15 mouse cellular contexts compared by ENCODE assay signal in genomic region chr12:71345471-71345870, GRCm38 (mm10). TPM values are rescaled to one million over a fixed set of nuclear protein-coding genes. Genes with fewer than 3 reads are reported as not detected.
A peak's percentile ranks its signal among the peaks of the same experiment; 100 is the strongest.
DNase-seq lines count a peak whose midpoint lies in the region; ATAC-seq and TF ChIP-seq lines count a peak whose summit lies in the region.
"Had no signal": no experiment of that assay in that cellular context is flagged by ENCODE, and none has a peak within 500 bp of the region (broad histone marks: within the 10 kb centered on the region; RNA-seq: fewer than 3 reads in every experiment).

No protein-coding gene starts in this region.

- no peak for ATAC-seq in kidney, postnatal 0 days (replicated peaks; ENCODE audit: low FRiP score, low read depth)
- peak; percentile 33; the same call in 1 of the 2 replicates for ATAC-seq in intestine, embryonic 16.5 days
- no peak for ATAC-seq in stomach, embryonic 14.5 days (ENCODE audit: insufficient number of reproducible peaks, insufficient read depth, low FRiP score, low read depth)
- ATAC-seq: forebrain, embryonic 16.5 days had no signal

- H3K27ac ChIP-seq in gastrocnemius, adult 2 months, result peak overlapping the region; percentile 57
- peak overlapping the region; percentile 47 for H3K27ac ChIP-seq in kidney, postnatal 0 days
- H3K27ac ChIP-seq in intestine, embryonic 16.5 days (ENCODE audit: low read length), result peak overlapping the region; percentile 45
- H3K27ac ChIP-seq in stomach, embryonic 14.5 days (ENCODE audit: low read length), result peak overlapping the region; percentile 81
- H3K27ac ChIP-seq: layer of hippocampus, adult 2 months; liver, embryonic 14.5 days had no signal

- no peak overlapping the region; the same call in 1 of the 2 replicates for H3K4me3 ChIP-seq in gastrocnemius, adult 2 months
- H3K4me3 ChIP-seq in kidney, postnatal 0 days (replicated peaks; ENCODE audit: low read depth, low read length), result no peak overlapping the region
- H3K4me3 ChIP-seq in intestine, embryonic 16.5 days (ENCODE audit: low read length), result no peak overlapping the region
- H3K4me3 ChIP-seq in stomach, embryonic 14.5 days (ENCODE audit: low read depth, low read length), result no peak overlapping the region
- H3K4me3 ChIP-seq: layer of hippocampus, adult 2 months had no signal

- TF ChIP-seq CTCF in gastrocnemius, adult 2 months (IDR thresholded peaks at IDR 0.05), result no peak
- TF ChIP-seq CTCF in kidney, postnatal 0 days (IDR thresholded peaks at IDR 0.05; ENCODE audit: low read depth), result no peak

- no peaks in the 10 kb centered on the region for H3K27me3 ChIP-seq in kidney, postnatal 0 days (ENCODE audit: insufficient read depth, low read length)
- H3K27me3 ChIP-seq in intestine, embryonic 16.5 days (replicated peaks; ENCODE audit: control insufficient read depth, insufficient read depth, low read length), result no peaks in the 10 kb centered on the region
- no peaks in the 10 kb centered on the region for H3K27me3 ChIP-seq in stomach, embryonic 14.5 days (ENCODE audit: control insufficient read depth, insufficient read depth, low read length)

- no peaks in the 10 kb centered on the region for H3K9me3 ChIP-seq in kidney, postnatal 0 days (replicated peaks; ENCODE audit: low read length)
- H3K9me3 ChIP-seq in intestine, embryonic 16.5 days (ENCODE audit: control insufficient read depth, low read length), result no peaks in the 10 kb centered on the region
- no peaks in the 10 kb centered on the region for H3K9me3 ChIP-seq in stomach, embryonic 14.5 days (ENCODE audit: control insufficient read depth, low read depth, low read length)

- no peaks in the 10 kb centered on the region for H3K36me3 ChIP-seq in kidney, postnatal 0 days (ENCODE audit: insufficient read depth, low read length)
- H3K36me3 ChIP-seq in intestine, embryonic 16.5 days (ENCODE audit: control insufficient read depth, insufficient read depth, low read length), result no peaks in the 10 kb centered on the region
- H3K36me3 ChIP-seq in stomach, embryonic 14.5 days (ENCODE audit: control insufficient read depth, insufficient read depth, low read length), result no peaks in the 10 kb centered on the region

- 0 out of 2 replicates have a peak, but pooled peaks cover 7% of the 10 kb centered on the region for H3K4me1 ChIP-seq in kidney, postnatal 0 days (replicated peaks; ENCODE audit: insufficient read depth, low read length)
- peaks cover 4% of the 10 kb centered on the region; the same call in 1 of the 2 replicates for H3K4me1 ChIP-seq in intestine, embryonic 16.5 days (ENCODE audit: control insufficient read depth, insufficient read depth, low read length)
- peaks cover 7% of the 10 kb centered on the region for H3K4me1 ChIP-seq in stomach, embryonic 14.5 days (ENCODE audit: control insufficient read depth, insufficient read depth, low read length)

- H3K4me2 ChIP-seq in kidney, postnatal 0 days (ENCODE audit: low read length), result no peak overlapping the region
- no peak overlapping the region for H3K4me2 ChIP-seq in intestine, embryonic 16.5 days (ENCODE audit: low read depth, low read length)
- no peak overlapping the region for H3K4me2 ChIP-seq in stomach, embryonic 14.5 days (replicated peaks; ENCODE audit: low read depth, low read length)

- DNase-seq in gastrocnemius, adult 2 months, result no peak
- no peak for DNase-seq in gastrocnemius, adult 8-10 months (ENCODE audit: low spot score in 2 of 2)
- peak; percentile 54 for DNase-seq in kidney, postnatal 0 days (ENCODE audit: low spot score)
- DNase-seq in kidney, adult 8-10 months, result no peak
- DNase-seq in urinary bladder, postnatal 4 days (ENCODE audit: low spot score in 2 of 2), result no peak
- DNase-seq in testis, postnatal 14 days (ENCODE audit: low spot score), result no peak
- DNase-seq: adrenal gland, adult 2 months; cerebellum, adult 9-11 months; heart, postnatal 4 days; right cerebral cortex, postnatal 14 days had no signal

- no peak overlapping the region for H3K9ac ChIP-seq in kidney, postnatal 0 days (ENCODE audit: low read depth, low read length)
- H3K9ac ChIP-seq in intestine, embryonic 16.5 days (ENCODE audit: low read depth, low read length), result no peak overlapping the region
- H3K9ac ChIP-seq in stomach, embryonic 14.5 days (replicated peaks; ENCODE audit: low read depth, low read length), result no peak overlapping the region
- H3K9ac ChIP-seq: liver, embryonic 14.5 days had no signal

- intact Hi-C loops in gastrocnemius, adult 2 months (cut with DNase I), result no loop called here

- WGBS in kidney, postnatal 0 days, result 34% methylated on average over 7 of the region's 7 CpGs
- WGBS in intestine, embryonic 16.5 days, result 54% methylated on average over 7 of the region's 7 CpGs
- whole genome bisulfite sequencing in stomach, embryonic 14.5 days, result 40% methylated on average over 7 of the region's 7 CpGs

RNA-seq across cellular contexts. Expression of gene Dact1, which starts 35.8 kb away (rescaled TPM):
- 1 to 10 TPM; 2.7 to 3.4 TPM for total RNA-seq in gastrocnemius, adult 2 months (2021)
- total RNA-seq in gastrocnemius, adult 8-10 months (2022), result 1 to 10 TPM; 1.7 to 2.8 (median 2.3) TPM
- 12.4 and 15.3 TPM in 2 replicates for polyA plus RNA-seq in kidney, postnatal 0 days (2015; fragmentation: Nextera tagmentation; extraction: Ambion mirVana)
- 6.0 and 6.2 TPM in 2 replicates for polyA plus RNA-seq in intestine, embryonic 16.5 days (2015; fragmentation: Nextera tagmentation; extraction: Ambion mirVana)
- 17.9 and 18.9 TPM in 2 replicates for polyA plus RNA-seq in stomach, embryonic 14.5 days (2014; fragmentation: Nextera tagmentation; extraction: Ambion mirVana)
